In the genomic region with DNA sequence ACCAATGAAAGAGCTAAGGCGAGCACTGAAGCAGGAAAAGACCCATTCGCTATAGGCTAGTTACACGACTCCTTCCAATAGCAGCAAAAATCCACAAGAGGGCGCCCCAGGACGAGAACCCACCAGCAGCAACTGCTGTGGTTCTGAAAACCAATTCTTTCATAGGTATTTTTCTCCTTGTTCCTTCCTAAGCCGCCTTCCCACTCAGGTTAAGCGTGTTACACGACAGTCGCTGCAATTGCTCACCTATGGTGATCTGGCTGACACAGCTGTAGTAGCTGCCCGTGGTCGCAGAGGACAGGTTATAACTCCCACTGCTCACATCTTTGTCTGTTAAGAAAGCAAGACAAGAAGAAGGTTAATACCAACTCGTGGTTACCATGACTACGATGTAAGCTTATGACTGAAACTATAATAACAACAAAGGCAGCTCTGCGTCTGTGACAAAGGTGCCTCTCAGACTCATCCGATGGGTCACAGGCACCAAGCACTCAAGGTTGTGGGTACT, we compare ENCODE assay signal across 8 mouse cellular contexts. TPM values are rescaled to one million over a fixed set of nuclear protein-coding genes. Genes with fewer than 3 reads are reported as not detected.
DNase-seq lines count a peak whose midpoint lies in the region; ATAC-seq and TF ChIP-seq lines count a peak whose summit lies in the region.

No protein-coding gene starts in this region.

- DNase-seq in 3134 (ENCODE audit: extremely low read depth, insufficient read length, low spot score): peak; percentile 19
- peak; percentile 57 to 70 for DNase-seq in adrenal gland, adult 18-20 months (ENCODE audit: low spot score in 2 of 2)
- DNase-seq in gastrocnemius, postnatal 10 days: peak; percentile 76
- DNase-seq in natural killer cell, adult 2 months (ENCODE audit: low spot score in 2 of 2): peak; percentile 2 to 30
- peak; percentile 52 for DNase-seq in splenic B cell, adult 2 months (ENCODE audit: low read depth, low spot score)

- peak; percentile 52 for ATAC-seq in kidney, embryonic 14.5 days (ENCODE audit: low FRiP score, low TSS enrichment)
- ATAC-seq in limb, embryonic 13.5 days (ENCODE audit: low FRiP score, low read depth): peak; percentile 67

- no peak overlapping the region for H3K27ac ChIP-seq in cortical plate, adult 2 months (ENCODE audit: insufficient read depth, low read length)
- H3K27ac ChIP-seq in kidney, embryonic 14.5 days (ENCODE audit: low read depth, low read length): no peak overlapping the region
- H3K27ac ChIP-seq in limb, embryonic 13.5 days: no peak overlapping the region

- no peaks in the 10 kb centered on the region for H3K9me3 ChIP-seq in kidney, embryonic 14.5 days (ENCODE audit: control insufficient read depth, low read length)
- no peaks in the 10 kb centered on the region for H3K9me3 ChIP-seq in limb, embryonic 13.5 days

- H3K9ac ChIP-seq in kidney, embryonic 14.5 days (ENCODE audit: low read depth, low read length): no peak overlapping the region
- H3K9ac ChIP-seq in limb, embryonic 13.5 days: no peak overlapping the region

- H3K27me3 ChIP-seq in kidney, embryonic 14.5 days (ENCODE audit: control insufficient read depth, insufficient read depth, low read length): no peaks in the 10 kb centered on the region
- H3K27me3 ChIP-seq in limb, embryonic 13.5 days: 0 out of 2 replicates have a peak, but pooled peaks cover 3% of the 10 kb centered on the region
- H3K27me3 ChIP-seq in splenic B cell, adult 2 months (ENCODE audit: control insufficient read depth, insufficient read depth, low read length, poor library complexity, severe bottlenecking): no peaks in the 10 kb centered on the region

- TF ChIP-seq POLR2A in cortical plate, adult 2 months (IDR thresholded peaks at IDR 0.05; ENCODE audit: extremely low read depth, insufficient read depth, low read length): no peak

- H3K4me3 ChIP-seq in cortical plate, adult 2 months (ENCODE audit: insufficient read depth, low read length): no peak overlapping the region
- no peak overlapping the region for H3K4me3 ChIP-seq in kidney, embryonic 14.5 days (ENCODE audit: low read length)
- H3K4me3 ChIP-seq in limb, embryonic 13.5 days: no peak overlapping the region

- H3K4me1 ChIP-seq in cortical plate, adult 2 months (ENCODE audit: control insufficient read depth, insufficient read depth, low read length): no peaks in the 10 kb centered on the region
- no peaks in the 10 kb centered on the region for H3K4me1 ChIP-seq in kidney, embryonic 14.5 days (ENCODE audit: control insufficient read depth, insufficient read depth, low read length)
- no peaks in the 10 kb centered on the region for H3K4me1 ChIP-seq in limb, embryonic 13.5 days

- H3K36me3 ChIP-seq in kidney, embryonic 14.5 days (ENCODE audit: control insufficient read depth, insufficient read depth, low read length): no peaks in the 10 kb centered on the region
- no peaks in the 10 kb centered on the region for H3K36me3 ChIP-seq in limb, embryonic 13.5 days
- no peaks in the 10 kb centered on the region for H3K36me3 ChIP-seq in splenic B cell, adult 2 months (ENCODE audit: control insufficient read depth, insufficient read depth, low read length, poor library complexity, severe bottlenecking)

- H3K4me2 ChIP-seq in kidney, embryonic 14.5 days (replicated peaks; ENCODE audit: low read depth, low read length): no peak overlapping the region
- no peak overlapping the region for H3K4me2 ChIP-seq in limb, embryonic 13.5 days (replicated peaks)

- 30% methylated on average over 15 of the region's 15 CpGs for WGBS in kidney, embryonic 14.5 days
- WGBS in limb, embryonic 13.5 days: 33% methylated on average over 15 of the region's 15 CpGs

- TF ChIP-seq CTCF in cortical plate, adult 2 months (IDR thresholded peaks at IDR 0.05; ENCODE audit: extremely low read depth, insufficient read depth, low read length): peak; percentile 83

RNA-seq across cellular contexts. Expression of a gene that starts 17.5 kb away (rescaled TPM):
- total RNA-seq in adrenal gland, adult 18-20 months (2021): under 1 TPM; 0.30 to 0.35 TPM
- polyA plus RNA-seq in cortical plate, adult 2 months (2012; rRNA removed): 14.9 TPM in 2 replicates
- 1 to 10 TPM; 1.1 to 2.2 TPM for total RNA-seq in gastrocnemius, postnatal 10 days (2021)
- 5.4 and 6.9 TPM in 2 replicates for polyA plus RNA-seq in kidney, embryonic 14.5 days (2014; fragmentation: Nextera tagmentation; extraction: Ambion mirVana)
- 0.25 and 0.51 TPM in 2 replicates for polyA plus RNA-seq in limb, embryonic 13.5 days (2015; fragmentation: Nextera tagmentation; extraction: Ambion mirVana)

Comparison
In these comparisons a context has a peak if more than half of its experiments do, and no peak if none do; other contexts are left out.
1. DNase-seq: peak in every context shown above with its lines; median percentile 76 in gastrocnemius, postnatal 10 days; 64 in adrenal gland, adult 18-20 months; 52 in splenic B cell, adult 2 months; 19 in 3134; 16 in natural killer cell, adult 2 months.